Mouse (Mus musculus): ENCODE data around the gene Gsx2.

GRCm38 (mm10) chr5:75073167-75073566, 2.2 kb upstream of the Gsx2 start:
- TF ChIP-seq POLR2A (IDR thresholded peaks at IDR 0.05; ENCODE audit: low read depth, low read length), result no peak
- no peak for TF ChIP-seq CTCF (conservative IDR thresholded peaks at IDR 0.05; ENCODE audit: insufficient read depth, insufficient read length, low read depth, low read length)

Data from kidney, adult 2 months (tissue).